Mouse (Mus musculus) olfactory bulb, adult 2 months (tissue): ENCODE measurements around the gene Selenop.

Experiments
- CTCF ChIP-seq: fragments of 200-500 bp; IDR thresholded peaks from 2 replicates; pipeline ENCODE4 v1.5.1; 2012; ENCODE audit warnings: low read depth, mild to moderate bottlenecking, low read length, moderate library complexity; ENCODE audit not compliant: insufficient read depth
- POLR2A ChIP-seq: fragments of 200-500 bp; IDR thresholded peaks from 2 replicates; pipeline ENCODE4 v1.6.1; 2012; ENCODE audit warnings: mild to moderate bottlenecking, low read depth, low read length, moderate library complexity; ENCODE audit not compliant: insufficient read depth

DNA sequence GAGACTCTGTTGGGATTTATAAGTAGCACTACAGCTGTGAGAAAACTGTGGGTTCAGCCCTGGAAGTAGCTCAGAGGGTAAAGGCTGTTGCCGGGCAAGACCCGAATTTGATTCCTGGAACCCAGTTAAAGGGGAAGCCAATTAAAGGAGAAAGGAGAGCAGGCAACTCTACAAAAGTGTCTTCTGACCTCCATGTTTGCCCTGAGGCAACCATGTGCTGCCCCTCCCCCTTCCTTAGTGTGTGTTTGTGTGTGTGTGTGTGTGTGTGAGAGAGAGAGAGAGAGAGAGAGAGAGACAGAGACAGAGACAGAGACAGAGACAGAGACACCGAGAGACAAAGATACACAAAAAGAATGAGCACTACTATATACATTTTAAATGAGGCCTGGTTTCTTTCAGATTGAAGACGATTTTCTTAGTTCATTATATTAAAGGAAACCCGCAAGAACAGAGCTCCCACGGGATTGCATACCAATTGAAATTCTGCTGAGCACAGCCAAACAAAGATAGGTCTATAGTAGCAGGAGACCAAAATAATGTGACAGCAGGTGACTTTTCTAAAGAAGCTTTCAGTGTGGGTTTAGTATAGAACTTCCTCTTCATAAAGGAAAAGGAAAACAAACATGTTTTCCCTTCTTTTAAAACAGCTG, 1.8 kb downstream of the Selenop start:
- TF ChIP-seq POLR2A = no peak
- no peak for TF ChIP-seq CTCF
